Mouse (Mus musculus) forebrain, embryonic 11.5 days (tissue): ENCODE results near the gene Trib3. TPM values are rescaled to one million over a fixed set of nuclear protein-coding genes. Genes with fewer than 3 reads are reported as not detected.
A peak's percentile ranks its signal among the peaks of the same experiment; 100 is the strongest.

Experiments used
- ATAC-seq: fragments of 200-750 bp; cut with Nextera tagmentation; replicated peaks from 2 replicates; pipeline ENCODE4 v1.8.0; 2017; ENCODE audit warnings: moderate TSS enrichment; ENCODE audit not compliant: low FRiP score
- DNase-seq: peaks from one replicate; pipeline ENCODE4 v3.0.0-alpha.2; 2017; ENCODE audit warnings: low spot score
- H3K27ac ChIP-seq: fragments of 300-500 bp; sonication (generic); 2 replicates; pipeline ENCODE4 v1.5.1; 2014; ENCODE audit warnings: low read depth, low read length
- H3K27me3 ChIP-seq: fragments of 300-500 bp; sonication (generic); 2 replicates; pipeline ENCODE4 v1.6.1; 2014; ENCODE audit warnings: mild to moderate bottlenecking, low read length, mixed read lengths; ENCODE audit not compliant: control insufficient read depth, insufficient read depth
- H3K36me3 ChIP-seq: fragments of 300-500 bp; sonication (generic); 2 replicates; pipeline ENCODE4 v1.6.1; 2014; ENCODE audit warnings: mild to moderate bottlenecking, low read length, moderate library complexity, mixed read lengths; ENCODE audit not compliant: control insufficient read depth, insufficient read depth
- H3K4me1 ChIP-seq: fragments of 300-500 bp; sonication (generic); replicated peaks from 2 replicates; pipeline ENCODE4 v1.6.1; 2014; ENCODE audit warnings: low read length, mixed read lengths; ENCODE audit not compliant: control insufficient read depth, insufficient read depth
- H3K4me2 ChIP-seq: fragments of 300-500 bp; sonication (generic); 2 replicates; pipeline ENCODE4 v1.6.1; 2014; ENCODE audit warnings: low read depth, mild to moderate bottlenecking, low read length, moderate library complexity, mixed read lengths; ENCODE audit not compliant: severe bottlenecking
- H3K4me3 ChIP-seq: fragments of 300-500 bp; sonication (generic); 2 replicates; pipeline ENCODE4 v1.5.1; 2014; ENCODE audit warnings: low read depth, low read length
- H3K9ac ChIP-seq: fragments of 300-500 bp; sonication (generic); 2 replicates; pipeline ENCODE4 v1.6.1; 2014; ENCODE audit warnings: low read length
- H3K9me3 ChIP-seq: fragments of 300-500 bp; sonication (generic); 2 replicates; pipeline ENCODE4 v1.6.1; 2016; ENCODE audit warnings: low read length, mixed read lengths; ENCODE audit not compliant: control insufficient read depth
- WGBS: fragments of 180-500 bp; shearing (Covaris S2); extraction: QIAGEN DNeasy Blood & Tissue Kit; methylation state at CpG from one replicate; pipeline ENCODE4 v1.1.7; 2014; 5-methylcytosine and 5-hydroxymethylcytosine counted together
- polyA plus RNA-seq: library from polyadenylated mRNA; unstranded; fragments of >200 nt; fragmentation: Nextera tagmentation; extraction: Ambion mirVana; gene quantifications from 2 replicates; pipeline ENCODE4 v1.2.1, GENCODE M21; 2014

Gene Trib3
- polyA plus RNA-seq, 1 experiment from 2014 or later = 2.1 TPM

DNA sequence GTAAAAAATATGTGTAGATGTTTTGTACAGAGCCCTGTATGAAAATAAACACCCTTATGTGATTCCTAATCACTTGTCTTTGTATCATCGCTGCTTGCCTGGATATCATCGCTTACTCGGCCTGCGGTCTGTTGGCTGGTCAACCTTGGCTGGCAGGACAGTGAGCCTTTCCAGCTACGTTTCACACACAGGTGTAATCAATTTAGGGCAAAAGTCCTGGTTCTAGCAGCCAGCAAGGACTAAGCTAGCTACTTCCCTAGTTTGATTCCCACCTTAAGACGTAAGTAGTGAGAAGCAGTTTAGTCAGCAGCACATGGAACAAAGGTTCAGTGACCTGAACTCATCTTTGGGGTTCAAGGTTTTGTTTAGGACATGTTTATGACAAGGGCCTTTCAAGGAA, 29.9 kb downstream of the Trib3 start:
- 90% methylated on average over 6 of the region's 6 CpGs for WGBS
- Histone ChIP-seq H3K9ac (no peak overlapping the region), H3K4me1 (no peaks in the 10 kb centered on the region), H3K4me3 (no peak overlapping the region), H3K27ac (no peak overlapping the region), H3K9me3 (no peaks in the 10 kb centered on the region), H3K4me2 (no peak overlapping the region), H3K27me3 (no peaks in the 10 kb centered on the region), H3K36me3 (peaks cover 9% of the 10 kb centered on the region; the same call in 1 of the 2 replicates)
- ATAC-seq (no peak), DNase-seq (no peak)

DNA sequence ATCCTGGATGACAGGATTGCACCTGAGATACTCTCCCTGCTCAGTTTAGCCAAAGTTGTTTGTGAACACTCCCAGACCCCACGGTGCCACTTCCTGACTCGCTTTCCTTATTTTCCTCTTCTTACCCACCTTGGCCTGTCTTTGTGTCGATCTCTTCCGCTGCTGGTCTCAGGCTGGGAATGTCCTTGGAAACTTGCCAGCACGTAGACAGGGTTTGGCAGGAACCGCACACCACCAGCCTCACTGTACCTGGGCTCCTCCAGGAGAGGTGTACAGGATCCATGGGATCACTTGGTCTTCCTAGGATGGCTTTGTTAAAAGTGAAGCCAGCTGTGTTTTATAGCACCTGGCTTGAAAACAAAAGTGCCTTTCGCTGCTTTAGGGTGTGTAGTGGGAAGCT, 30.8 kb downstream of the Trib3 start:
- WGBS = 90% methylated on average over 7 of the region's 7 CpGs

GRCm38 (mm10) chr2:152307186-152307585, 36.6 kb downstream of the Trib3 start:
- Histone ChIP-seq H3K9me3 (no peaks in the 10 kb centered on the region), H3K9ac (no peak overlapping the region), H3K4me3 (no peak overlapping the region), H3K27me3 (no peaks in the 10 kb centered on the region), H3K4me1 (no peaks in the 10 kb centered on the region), H3K36me3 (peaks cover 23% of the 10 kb centered on the region), H3K27ac (no peak overlapping the region), H3K4me2 (no peak overlapping the region)
- ATAC-seq = no peak
- DNase-seq = no peak
- 96% methylated on average over 3 of the region's 3 CpGs for WGBS

More for the DNA sequence above, 30.8 kb downstream of the Trib3 start:
- Histone ChIP-seq H3K9ac (no peak overlapping the region), H3K27me3 (no peaks in the 10 kb centered on the region), H3K36me3 (peaks cover 16% of the 10 kb centered on the region; the same call in 1 of the 2 replicates), H3K4me2 (no peak overlapping the region), H3K4me3 (no peak overlapping the region), H3K4me1 (no peaks in the 10 kb centered on the region), H3K27ac (no peak overlapping the region), H3K9me3 (no peaks in the 10 kb centered on the region)
- DNase-seq = no peak
- ATAC-seq = no peak

DNA sequence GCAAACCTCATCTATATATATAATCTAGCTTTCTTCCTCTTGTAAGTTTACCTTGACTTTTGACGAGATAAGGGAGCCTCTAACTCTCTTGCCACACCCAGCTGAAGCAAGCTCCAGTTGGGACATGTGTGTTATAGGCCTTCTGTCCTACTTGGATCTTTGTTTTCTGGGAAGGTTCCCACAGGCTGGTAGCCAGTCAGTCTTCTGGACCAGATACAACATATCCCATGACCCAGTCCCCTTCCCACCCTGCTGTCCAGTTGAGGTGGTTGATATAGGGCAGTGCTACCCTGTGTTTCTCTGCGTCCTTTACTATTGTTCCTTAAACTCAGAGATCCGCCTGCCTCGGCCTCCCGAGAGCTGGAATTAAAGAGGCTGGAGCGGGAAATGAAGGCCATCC, 38.4 kb downstream of the Trib3 start:
- Histone ChIP-seq H3K27ac (no peak overlapping the region), H3K36me3 (peaks cover 21% of the 10 kb centered on the region), H3K9ac (no peak overlapping the region), H3K4me2 (no peak overlapping the region), H3K9me3 (no peaks in the 10 kb centered on the region), H3K27me3 (no peaks in the 10 kb centered on the region), H3K4me1 (no peaks in the 10 kb centered on the region), H3K4me3 (no peak overlapping the region)
- WGBS = 94% methylated on average over 6 of the region's 6 CpGs
- DNase-seq = no peak
- no peak for ATAC-seq

DNA sequence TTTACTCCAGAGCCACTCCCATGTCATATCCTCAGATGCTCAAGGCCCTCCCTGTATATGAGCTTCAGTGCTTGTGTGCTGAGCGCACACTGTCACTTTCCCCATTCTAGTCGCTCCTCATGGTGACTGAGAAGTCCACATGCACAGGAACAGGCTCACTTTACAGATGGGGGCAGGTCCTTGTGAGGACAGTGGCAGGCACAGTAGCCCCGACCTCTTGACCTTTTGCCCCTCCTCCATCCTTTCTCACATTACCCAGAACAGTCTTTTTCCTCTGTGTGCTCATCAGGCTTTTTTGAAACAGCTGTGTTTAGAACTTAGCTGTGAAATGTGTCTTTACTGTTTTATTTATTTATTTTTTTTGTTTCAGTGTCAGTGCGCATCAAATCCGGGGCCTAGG, 40.1 kb downstream of the Trib3 start:
- Histone ChIP-seq H3K27ac (no peak overlapping the region), H3K4me3 (no peak overlapping the region), H3K9me3 (no peaks in the 10 kb centered on the region), H3K27me3 (no peaks in the 10 kb centered on the region), H3K36me3 (peaks cover 18% of the 10 kb centered on the region), H3K4me1 (no peaks in the 10 kb centered on the region), H3K4me2 (no peak overlapping the region), H3K9ac (no peak overlapping the region)
- no peak for DNase-seq
- ATAC-seq = no peak
- 73% methylated on average over 5 of the region's 5 CpGs for WGBS

DNA sequence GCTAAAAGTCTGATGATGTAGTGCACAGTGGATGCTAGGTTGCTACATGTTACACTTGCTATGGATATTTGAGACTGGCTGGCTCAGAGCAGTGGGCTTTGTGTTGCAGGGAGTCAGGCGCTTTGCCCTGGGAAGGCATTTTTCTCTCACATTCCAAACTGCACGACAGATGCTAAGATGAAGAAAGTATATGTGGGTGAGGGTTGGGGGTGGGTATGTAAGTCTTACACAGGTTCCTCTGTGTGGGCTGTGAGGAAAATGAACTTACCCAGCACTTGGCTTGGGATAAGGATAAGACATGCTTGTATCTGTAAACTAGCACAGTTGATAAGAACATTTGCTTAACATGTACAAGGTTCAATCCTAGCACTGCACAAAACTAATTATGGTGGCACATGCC, 41.0 kb downstream of the Trib3 start:
- Histone ChIP-seq H3K9me3 (no peaks in the 10 kb centered on the region), H3K27me3 (no peaks in the 10 kb centered on the region), H3K9ac (no peak overlapping the region), H3K27ac (no peak overlapping the region), H3K4me1 (no peaks in the 10 kb centered on the region), H3K4me3 (no peak overlapping the region), H3K36me3 (peaks cover 11% of the 10 kb centered on the region), H3K4me2 (no peak overlapping the region)
- 90% methylated on average over 2 of the region's 2 CpGs for WGBS
- no peak for DNase-seq
- ATAC-seq = no peak

DNA sequence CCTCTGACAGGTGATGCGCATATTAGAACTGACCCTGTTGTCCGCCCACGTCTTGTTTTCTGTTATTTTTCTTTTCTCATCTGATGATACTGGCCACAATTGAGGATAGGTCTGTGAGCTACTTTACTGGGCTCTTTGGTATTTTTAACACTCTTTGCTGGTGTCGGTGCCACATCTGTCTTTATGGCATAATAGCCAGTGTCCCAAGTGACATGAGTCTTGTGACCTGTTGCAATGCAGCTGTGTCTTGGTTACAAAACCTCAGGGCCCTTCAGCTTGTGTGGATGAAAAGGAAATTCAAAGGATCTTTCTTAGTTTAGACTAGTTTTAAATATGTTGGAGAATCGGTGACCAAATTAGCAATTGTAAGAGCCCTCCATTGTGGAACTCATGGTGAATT, 49.3 kb downstream of the Trib3 start:
- 48% methylated on average over 5 of the region's 5 CpGs for WGBS
- H3K4me3 ChIP-seq = peak overlapping the region; percentile 91
- no peaks in the 10 kb centered on the region for H3K9me3 ChIP-seq
- peak overlapping the region; percentile 85 for H3K4me2 ChIP-seq
- DNase-seq (no peak), ATAC-seq (no peak)
- no peaks in the 10 kb centered on the region for H3K36me3 ChIP-seq
- H3K9ac ChIP-seq = peak overlapping the region; percentile 91; the same call in 1 of the 2 replicates
- no peak overlapping the region for H3K27ac ChIP-seq
- no peaks in the 10 kb centered on the region; the same call in 1 of the 2 replicates for H3K4me1 ChIP-seq
- H3K27me3 ChIP-seq = no peaks in the 10 kb centered on the region

- Histone ChIP-seq H3K4me2 (peak within 1 kb of the TSS; percentile 85), H3K9me3 (no peaks in the 10 kb centered on the region), H3K4me1 (no peaks in the 10 kb centered on the region; the same call in 1 of the 2 replicates), H3K4me3 (peak within 1 kb of the TSS; percentile 91), H3K36me3 (no peaks in the 10 kb centered on the region), H3K9ac (peak within 1 kb of the TSS; percentile 91), H3K27ac (peak within 1 kb of the TSS; percentile 63), H3K27me3 (no peaks in the 10 kb centered on the region)
- WGBS = under 1% methylated on average over 69 of the region's 70 CpGs
- DNase-seq (peak; percentile 94), ATAC-seq (peak; percentile 98)
Measured at GRCm38 (mm10) chr2:152293727-152294475, 49.9 kb downstream of the Trib3 start, which contains the start of gene Tbc1d20. Gene Tbc1d20 (plus strand): TSS chr2:152293828.
